Mouse (Mus musculus): ENCODE measurements around the gene Thumpd3. TPM values are rescaled to one million over a fixed set of nuclear protein-coding genes. Genes with fewer than 3 reads are reported as not detected.
A peak's percentile ranks its signal among the peaks of the same experiment; 100 is the strongest.

Gene Thumpd3
- polyA plus RNA-seq, 1 experiment from 2014 or later: 51.4 TPM

DNA sequence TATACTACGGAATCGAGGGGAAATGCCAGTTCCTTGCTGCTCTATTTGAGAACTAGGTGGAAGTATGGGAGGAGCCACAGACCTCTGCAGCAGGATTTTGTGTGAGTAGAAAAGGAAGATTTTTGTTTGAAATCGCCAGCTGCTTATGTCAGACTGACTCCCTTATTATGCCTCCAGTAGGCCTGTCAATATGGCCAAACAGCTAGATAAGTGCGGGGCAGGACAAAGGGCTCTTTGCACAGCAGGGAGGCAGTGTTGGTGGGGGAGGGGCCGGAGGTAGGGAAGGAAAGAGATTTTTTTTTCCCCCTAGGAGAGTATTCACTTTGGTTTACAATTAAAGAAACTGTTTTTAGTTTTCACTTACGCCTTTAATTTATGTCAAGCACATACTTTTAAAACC, 36.2 kb downstream of the Thumpd3 start:
- 6% methylated on average over 6 of the region's 6 CpGs for WGBS
- Histone ChIP-seq H3K4me1 (ENCODE audit: control insufficient read depth, insufficient read depth, low read length) (peaks cover 40% of the 10 kb centered on the region), H3K9ac (ENCODE audit: low read depth, low read length) (no peak overlapping the region), H3K27me3 (ENCODE audit: control insufficient read depth, insufficient read depth, low read depth, low read length) (no peaks in the 10 kb centered on the region), H3K36me3 (ENCODE audit: control insufficient read depth, insufficient read depth, low read length) (no peaks in the 10 kb centered on the region), H3K4me2 (ENCODE audit: low read length) (peak overlapping the region; percentile 38), H3K4me3 (ENCODE audit: low read depth, low read length) (no peak overlapping the region), H3K27ac (ENCODE audit: low read length) (peak overlapping the region; percentile 38; the same call in 1 of the 2 replicates), H3K9me3 (replicated peaks; ENCODE audit: control insufficient read depth, low read length, poor library complexity, severe bottlenecking) (no peaks in the 10 kb centered on the region)
- no peak for ATAC-seq

DNA sequence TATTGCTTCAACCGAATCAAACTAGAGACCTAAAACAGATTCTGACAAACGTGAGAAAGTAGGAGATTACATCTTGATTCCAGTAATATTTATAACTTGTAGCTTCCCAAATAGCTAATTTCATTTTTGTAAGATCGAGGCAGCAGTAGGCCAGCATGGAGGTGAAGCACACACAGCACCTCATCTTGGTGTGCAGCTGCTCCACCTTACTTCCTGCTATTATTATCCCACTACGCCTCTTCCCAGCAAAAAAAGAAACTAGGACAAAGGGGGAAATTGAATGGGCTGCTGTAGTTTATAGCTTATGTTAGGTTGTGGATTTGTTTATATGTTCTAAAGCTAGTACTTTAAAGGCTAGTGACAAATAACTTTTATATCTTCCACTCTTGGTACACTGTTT, 38.6 kb downstream of the Thumpd3 start:
- Histone ChIP-seq H3K36me3 (ENCODE audit: control insufficient read depth, insufficient read depth, low read length) (no peaks in the 10 kb centered on the region), H3K27me3 (ENCODE audit: control insufficient read depth, insufficient read depth, low read depth, low read length) (no peaks in the 10 kb centered on the region), H3K27ac (ENCODE audit: low read length) (no peak overlapping the region), H3K9ac (ENCODE audit: low read depth, low read length) (no peak overlapping the region), H3K4me3 (ENCODE audit: low read depth, low read length) (no peak overlapping the region), H3K4me1 (ENCODE audit: control insufficient read depth, insufficient read depth, low read length) (peaks cover 25% of the 10 kb centered on the region), H3K9me3 (replicated peaks; ENCODE audit: control insufficient read depth, low read length, poor library complexity, severe bottlenecking) (no peaks in the 10 kb centered on the region), H3K4me2 (ENCODE audit: low read length) (no peak overlapping the region)
- WGBS: 66% methylated on average over 4 of the region's 4 CpGs
- ATAC-seq: no peak

DNA sequence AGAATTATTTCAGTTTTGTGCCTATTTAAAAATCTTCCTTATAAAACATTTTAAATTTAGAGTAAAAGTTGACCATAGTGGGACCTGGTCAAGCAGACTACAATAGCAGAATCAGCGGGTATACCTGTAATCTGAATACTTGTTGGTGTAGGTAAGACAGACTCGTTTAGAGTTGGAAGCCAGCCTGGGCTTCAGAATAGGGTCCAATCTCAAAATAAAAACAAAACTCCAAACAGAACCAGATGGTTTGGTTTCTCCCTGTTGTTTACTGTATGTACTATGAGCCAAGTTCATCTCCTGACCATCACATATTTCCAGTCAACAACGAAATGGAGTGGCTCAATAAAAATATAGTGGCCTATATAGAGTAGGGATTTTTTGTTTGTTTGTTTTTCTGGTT, 47.2 kb downstream of the Thumpd3 start:
- H3K4me2 ChIP-seq (ENCODE audit: low read length): no peak overlapping the region
- no peaks in the 10 kb centered on the region for H3K36me3 ChIP-seq (ENCODE audit: control insufficient read depth, insufficient read depth, low read length)
- no peak overlapping the region for H3K9ac ChIP-seq (ENCODE audit: low read depth, low read length)
- no peaks in the 10 kb centered on the region for H3K4me1 ChIP-seq (ENCODE audit: control insufficient read depth, insufficient read depth, low read length)
- no peak overlapping the region for H3K4me3 ChIP-seq (ENCODE audit: low read depth, low read length)
- H3K27me3 ChIP-seq (ENCODE audit: control insufficient read depth, insufficient read depth, low read depth, low read length): no peaks in the 10 kb centered on the region
- no peak overlapping the region for H3K27ac ChIP-seq (ENCODE audit: low read length)
- 90% methylated on average over 3 of the region's 3 CpGs for WGBS
- no peaks in the 10 kb centered on the region for H3K9me3 ChIP-seq (replicated peaks; ENCODE audit: control insufficient read depth, low read length, poor library complexity, severe bottlenecking)
- ATAC-seq: no peak

DNA sequence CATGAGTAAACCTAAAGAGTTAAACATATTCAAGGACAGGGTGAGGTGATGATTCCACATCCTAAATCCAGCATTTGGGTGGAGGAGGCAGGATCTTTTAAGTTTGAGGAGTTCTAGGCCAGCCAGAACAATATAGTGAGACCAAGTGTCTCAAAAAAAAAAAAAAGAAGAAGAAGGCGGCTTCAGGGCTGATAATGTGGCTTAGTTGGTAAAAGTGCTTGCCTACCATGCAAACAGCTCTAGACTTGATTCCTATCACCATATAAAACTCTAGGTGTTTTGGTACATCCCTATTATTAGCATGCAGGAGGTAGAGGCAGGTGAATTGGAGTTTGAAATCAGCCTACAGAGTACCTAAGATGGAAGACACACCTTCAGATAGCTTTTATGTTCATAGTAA, 49.5 kb downstream of the Thumpd3 start:
- 100% methylated on average over 1 of the region's 1 CpGs for WGBS
- no peak overlapping the region for H3K9ac ChIP-seq (ENCODE audit: low read depth, low read length)
- peaks cover 4% of the 10 kb centered on the region for H3K4me1 ChIP-seq (ENCODE audit: control insufficient read depth, insufficient read depth, low read length)
- H3K36me3 ChIP-seq (ENCODE audit: control insufficient read depth, insufficient read depth, low read length): no peaks in the 10 kb centered on the region
- ATAC-seq: no peak
- no peak overlapping the region for H3K4me2 ChIP-seq (ENCODE audit: low read length)
- H3K9me3 ChIP-seq (replicated peaks; ENCODE audit: control insufficient read depth, low read length, poor library complexity, severe bottlenecking): no peaks in the 10 kb centered on the region
- no peak overlapping the region for H3K27ac ChIP-seq (ENCODE audit: low read length)
- no peaks in the 10 kb centered on the region for H3K27me3 ChIP-seq (ENCODE audit: control insufficient read depth, insufficient read depth, low read depth, low read length)
- H3K4me3 ChIP-seq (ENCODE audit: low read depth, low read length): no peak overlapping the region

DNA sequence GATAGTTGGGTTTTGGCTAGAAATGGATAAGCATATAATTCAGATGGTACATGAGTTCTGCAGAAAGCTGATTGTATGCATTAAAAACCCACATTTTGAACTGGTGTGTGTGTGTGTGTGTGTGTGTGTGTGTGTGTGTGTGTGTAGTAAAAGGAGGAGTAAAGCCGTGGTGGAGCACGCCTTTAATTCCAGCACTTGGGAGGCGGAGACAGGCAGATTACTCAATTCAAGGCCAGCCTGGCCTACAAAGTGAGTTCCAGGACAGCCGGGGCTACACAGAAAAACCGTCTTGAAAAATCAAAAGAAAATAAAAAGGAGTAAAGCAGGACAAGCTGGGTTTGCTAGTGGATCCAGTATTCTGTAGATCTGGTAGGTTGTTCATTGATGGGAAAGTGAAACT, 51.6 kb downstream of the Thumpd3 start:
- 88% methylated on average over 5 of the region's 5 CpGs for WGBS
- Histone ChIP-seq H3K9ac (ENCODE audit: low read depth, low read length) (no peak overlapping the region), H3K27me3 (ENCODE audit: control insufficient read depth, insufficient read depth, low read depth, low read length) (no peaks in the 10 kb centered on the region), H3K36me3 (ENCODE audit: control insufficient read depth, insufficient read depth, low read length) (no peaks in the 10 kb centered on the region), H3K4me2 (ENCODE audit: low read length) (no peak overlapping the region), H3K27ac (ENCODE audit: low read length) (no peak overlapping the region), H3K4me3 (ENCODE audit: low read depth, low read length) (no peak overlapping the region), H3K4me1 (ENCODE audit: control insufficient read depth, insufficient read depth, low read length) (peaks cover 9% of the 10 kb centered on the region), H3K9me3 (replicated peaks; ENCODE audit: control insufficient read depth, low read length, poor library complexity, severe bottlenecking) (no peaks in the 10 kb centered on the region)
- no peak for ATAC-seq

DNA sequence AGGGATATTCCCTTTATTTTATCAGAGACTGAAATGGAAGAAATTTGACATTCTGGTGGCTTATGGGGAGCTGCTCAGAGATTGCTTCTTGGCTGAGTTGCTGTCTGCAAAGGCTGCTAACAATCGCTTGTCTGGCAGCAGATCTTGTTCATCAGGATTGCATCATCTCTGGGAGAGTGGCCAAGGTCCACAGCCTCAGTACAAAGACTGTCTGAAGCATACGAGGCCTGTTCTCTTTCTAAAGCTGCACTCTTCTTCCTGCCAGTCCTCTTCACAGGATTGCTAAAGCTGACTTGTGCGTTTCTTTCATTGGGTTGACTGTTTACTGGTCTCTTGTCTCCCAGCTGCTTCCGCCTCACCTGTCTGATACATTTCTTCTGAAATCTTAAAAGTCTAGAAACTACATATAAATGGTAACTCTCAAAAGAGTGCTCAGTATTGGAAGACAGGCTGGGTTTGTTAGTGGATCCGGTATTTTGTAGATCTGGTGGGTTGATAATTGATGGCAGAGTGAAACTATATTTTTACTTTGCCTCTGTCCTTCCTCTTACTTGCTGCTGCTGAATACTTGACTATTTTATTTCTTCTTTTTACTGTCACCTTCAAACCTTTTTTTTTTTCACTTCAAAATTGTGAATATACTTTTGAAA, 53.7 kb downstream of the Thumpd3 start:
- Histone ChIP-seq H3K4me2 (ENCODE audit: low read length) (no peak overlapping the region), H3K27ac (ENCODE audit: low read length) (peak overlapping the region; percentile 77), H3K4me1 (ENCODE audit: control insufficient read depth, insufficient read depth, low read length) (peaks cover 9% of the 10 kb centered on the region), H3K36me3 (ENCODE audit: control insufficient read depth, insufficient read depth, low read length) (no peaks in the 10 kb centered on the region), H3K9me3 (replicated peaks; ENCODE audit: control insufficient read depth, low read length, poor library complexity, severe bottlenecking) (no peaks in the 10 kb centered on the region), H3K27me3 (ENCODE audit: control insufficient read depth, insufficient read depth, low read depth, low read length) (no peaks in the 10 kb centered on the region), H3K9ac (ENCODE audit: low read depth, low read length) (no peak overlapping the region), H3K4me3 (ENCODE audit: low read depth, low read length) (no peak overlapping the region)
- peak; percentile 81 for ATAC-seq
- 29% methylated on average over 5 of the region's 5 CpGs for WGBS

DNA sequence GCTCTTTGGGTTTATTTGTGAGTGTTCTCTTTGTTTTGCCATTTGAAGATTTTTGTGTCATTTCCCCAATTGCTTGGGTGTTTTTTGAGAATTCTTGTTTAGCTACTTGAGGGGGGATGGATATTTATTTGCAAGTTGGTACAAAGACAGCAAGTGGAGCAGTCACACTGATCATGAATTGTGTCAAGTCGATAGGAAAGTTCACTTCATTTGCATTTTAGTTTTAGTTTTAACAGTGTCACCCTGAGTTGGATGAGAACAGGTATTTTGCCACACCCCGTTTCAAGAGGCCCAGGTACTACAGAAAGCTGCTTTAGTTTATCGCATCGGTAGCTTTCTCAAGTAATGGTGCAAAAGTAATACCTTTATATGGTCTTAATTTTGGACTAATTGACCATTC, 56.5 kb downstream of the Thumpd3 start:
- Histone ChIP-seq H3K27me3 (ENCODE audit: control insufficient read depth, insufficient read depth, low read depth, low read length) (no peaks in the 10 kb centered on the region), H3K9ac (ENCODE audit: low read depth, low read length) (no peak overlapping the region), H3K4me1 (ENCODE audit: control insufficient read depth, insufficient read depth, low read length) (peaks cover 9% of the 10 kb centered on the region), H3K27ac (ENCODE audit: low read length) (no peak overlapping the region), H3K9me3 (replicated peaks; ENCODE audit: control insufficient read depth, low read length, poor library complexity, severe bottlenecking) (no peaks in the 10 kb centered on the region), H3K4me2 (ENCODE audit: low read length) (no peak overlapping the region), H3K36me3 (ENCODE audit: control insufficient read depth, insufficient read depth, low read length) (peaks cover 2% of the 10 kb centered on the region; the same call in 1 of the 2 replicates), H3K4me3 (ENCODE audit: low read depth, low read length) (no peak overlapping the region)
- no peak for ATAC-seq
- WGBS: 81% methylated on average over 4 of the region's 4 CpGs

DNA sequence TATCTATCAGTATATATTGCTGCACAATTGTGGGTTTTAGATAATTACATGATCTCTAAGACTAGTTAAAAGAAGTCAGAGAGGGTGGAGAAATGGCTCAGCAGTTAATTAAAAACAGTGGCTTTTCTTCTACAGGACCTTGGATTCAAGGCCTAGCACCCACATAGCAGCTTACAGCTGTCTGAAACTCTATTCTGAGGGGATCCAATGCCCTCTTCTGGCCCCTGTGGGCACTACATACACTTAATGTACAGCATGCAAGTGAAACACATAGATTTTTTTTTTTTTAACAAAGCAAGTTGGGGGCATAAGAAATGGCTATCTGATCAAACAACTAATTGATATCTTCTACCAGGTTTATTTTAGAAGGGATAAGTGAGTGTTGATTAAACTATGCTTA, 57.7 kb downstream of the Thumpd3 start:
- Histone ChIP-seq H3K4me1 (ENCODE audit: control insufficient read depth, insufficient read depth, low read length) (peaks cover 9% of the 10 kb centered on the region), H3K9ac (ENCODE audit: low read depth, low read length) (no peak overlapping the region), H3K4me3 (ENCODE audit: low read depth, low read length) (no peak overlapping the region), H3K4me2 (ENCODE audit: low read length) (no peak overlapping the region), H3K36me3 (ENCODE audit: control insufficient read depth, insufficient read depth, low read length) (peaks cover 2% of the 10 kb centered on the region; the same call in 1 of the 2 replicates), H3K27ac (ENCODE audit: low read length) (no peak overlapping the region), H3K27me3 (ENCODE audit: control insufficient read depth, insufficient read depth, low read depth, low read length) (no peaks in the 10 kb centered on the region), H3K9me3 (replicated peaks; ENCODE audit: control insufficient read depth, low read length, poor library complexity, severe bottlenecking) (no peaks in the 10 kb centered on the region)
- ATAC-seq: no peak

DNA sequence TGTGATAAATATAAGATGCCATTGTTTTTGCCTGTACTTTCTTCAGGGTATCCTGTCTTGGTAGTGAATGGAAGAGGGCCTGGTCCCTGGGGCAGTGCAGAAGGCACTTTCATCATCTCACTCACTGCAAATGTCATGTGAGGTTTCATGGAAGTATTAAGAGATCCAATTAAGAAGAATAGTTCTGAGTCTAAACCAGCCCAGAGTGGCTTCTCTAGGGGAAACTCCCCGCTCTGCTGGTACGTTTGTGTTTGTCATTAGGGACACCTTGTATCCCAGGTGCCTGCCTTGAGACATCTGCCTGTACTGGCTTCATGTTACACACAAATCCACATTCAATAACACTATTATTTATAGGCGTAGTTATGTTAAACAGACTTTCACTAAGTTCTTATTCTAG, 63.4 kb downstream of the Thumpd3 start:
- 76% methylated on average over 3 of the region's 3 CpGs for WGBS
- no peaks in the 10 kb centered on the region for H3K4me1 ChIP-seq (ENCODE audit: control insufficient read depth, insufficient read depth, low read length)
- no peak overlapping the region for H3K4me2 ChIP-seq (ENCODE audit: low read length)
- no peaks in the 10 kb centered on the region for H3K9me3 ChIP-seq (replicated peaks; ENCODE audit: control insufficient read depth, low read length, poor library complexity, severe bottlenecking)
- H3K27ac ChIP-seq (ENCODE audit: low read length): no peak overlapping the region
- ATAC-seq: no peak
- peaks cover 22% of the 10 kb centered on the region for H3K36me3 ChIP-seq (ENCODE audit: control insufficient read depth, insufficient read depth, low read length)
- no peaks in the 10 kb centered on the region for H3K27me3 ChIP-seq (ENCODE audit: control insufficient read depth, insufficient read depth, low read depth, low read length)
- no peak overlapping the region for H3K4me3 ChIP-seq (ENCODE audit: low read depth, low read length)
- H3K9ac ChIP-seq (ENCODE audit: low read depth, low read length): no peak overlapping the region

All from midbrain, embryonic 16.5 days (tissue).